Mouse (Mus musculus) kidney, embryonic 15.5 days (tissue): ENCODE data around the gene Mfsd2b. TPM values are rescaled to one million over a fixed set of nuclear protein-coding genes. Genes with fewer than 3 reads are reported as not detected.
"Not testable (repeated sequence)": the region's sequence is repeated elsewhere in the genome, so short reads cannot be mapped to it uniquely, and the experiment has no call there.

ENCODE experiments used
- ATAC-seq: fragments of 200-750 bp; cut with Nextera tagmentation; replicated peaks from 2 replicates; pipeline ENCODE4 v1.8.0; 2017; ENCODE audit warnings: moderate TSS enrichment; ENCODE audit not compliant: low FRiP score
- H3K27ac ChIP-seq: fragments of 300-500 bp; sonication (generic); 2 replicates; pipeline ENCODE4 v1.5.1; 2015; ENCODE audit warnings: mild to moderate bottlenecking, inconsistent platforms
- H3K27me3 ChIP-seq: fragments of 300-500 bp; sonication (generic); 2 replicates; pipeline ENCODE4 v1.6.1; 2015; ENCODE audit warnings: inconsistent platforms
- H3K36me3 ChIP-seq: fragments of 300-500 bp; sonication (generic); 2 replicates; pipeline ENCODE4 v1.6.1; 2015; ENCODE audit warnings: inconsistent platforms
- H3K4me1 ChIP-seq: fragments of 300-500 bp; sonication (generic); 2 replicates; pipeline ENCODE4 v1.6.1; 2015; ENCODE audit warnings: inconsistent platforms
- H3K4me2 ChIP-seq: fragments of 300-500 bp; sonication (generic); 2 replicates; pipeline ENCODE4 v1.6.1; 2015; ENCODE audit warnings: moderate library complexity, mild to moderate bottlenecking, inconsistent platforms
- H3K4me3 ChIP-seq: fragments of 300-500 bp; sonication (generic); replicated peaks from 2 replicates; pipeline ENCODE4 v1.5.1; 2015; ENCODE audit warnings: mild to moderate bottlenecking, inconsistent platforms
- H3K9ac ChIP-seq: fragments of 300-500 bp; sonication (generic); 2 replicates; pipeline ENCODE4 v1.6.1; 2015; ENCODE audit warnings: mild to moderate bottlenecking, inconsistent platforms
- H3K9me3 ChIP-seq: fragments of 300-500 bp; sonication (generic); replicated peaks from 2 replicates; pipeline ENCODE4 v1.6.1; 2016; ENCODE audit warnings: inconsistent platforms
- WGBS: fragments of 180-500 bp; shearing (Covaris S2); methylation state at CpG from one replicate; pipeline ENCODE4 v1.1.7; 2015; ENCODE audit warnings: mixed read lengths; 5-methylcytosine and 5-hydroxymethylcytosine counted together
- polyA plus RNA-seq: library from polyadenylated mRNA; unstranded; fragments of >200 nt; fragmentation: Nextera tagmentation; extraction: Ambion mirVana; gene quantifications from 2 replicates; pipeline ENCODE4 v1.2.1, GENCODE M21; 2015

Gene Mfsd2b
- polyA plus RNA-seq = 1.3 TPM in 2 replicates

- peak; percentile 94 for ATAC-seq
- WGBS = 3% methylated on average over 24 of the region's 24 CpGs
- Histone ChIP-seq H3K9ac (peak within 1 kb of the TSS; percentile 35), H3K4me3 (peak within 1 kb of the TSS; percentile 36), H3K27me3 (peaks cover 10% of the 10 kb centered on the region; the same call in 1 of the 2 replicates), H3K27ac (no peak within 1 kb of the TSS), H3K4me1 (peaks cover 11% of the 10 kb centered on the region; the same call in 1 of the 2 replicates), H3K4me2 (peak within 1 kb of the TSS; percentile 75), H3K9me3 (no peaks in the 10 kb centered on the region), H3K36me3 (peaks cover 6% of the 10 kb centered on the region)
These were observed at the start of gene Mfsd2b for GRCm38 (mm10) chr12:4874161-4874927. Gene Mfsd2b, minus strand, starts transcription at chr12:4874359.

DNA sequence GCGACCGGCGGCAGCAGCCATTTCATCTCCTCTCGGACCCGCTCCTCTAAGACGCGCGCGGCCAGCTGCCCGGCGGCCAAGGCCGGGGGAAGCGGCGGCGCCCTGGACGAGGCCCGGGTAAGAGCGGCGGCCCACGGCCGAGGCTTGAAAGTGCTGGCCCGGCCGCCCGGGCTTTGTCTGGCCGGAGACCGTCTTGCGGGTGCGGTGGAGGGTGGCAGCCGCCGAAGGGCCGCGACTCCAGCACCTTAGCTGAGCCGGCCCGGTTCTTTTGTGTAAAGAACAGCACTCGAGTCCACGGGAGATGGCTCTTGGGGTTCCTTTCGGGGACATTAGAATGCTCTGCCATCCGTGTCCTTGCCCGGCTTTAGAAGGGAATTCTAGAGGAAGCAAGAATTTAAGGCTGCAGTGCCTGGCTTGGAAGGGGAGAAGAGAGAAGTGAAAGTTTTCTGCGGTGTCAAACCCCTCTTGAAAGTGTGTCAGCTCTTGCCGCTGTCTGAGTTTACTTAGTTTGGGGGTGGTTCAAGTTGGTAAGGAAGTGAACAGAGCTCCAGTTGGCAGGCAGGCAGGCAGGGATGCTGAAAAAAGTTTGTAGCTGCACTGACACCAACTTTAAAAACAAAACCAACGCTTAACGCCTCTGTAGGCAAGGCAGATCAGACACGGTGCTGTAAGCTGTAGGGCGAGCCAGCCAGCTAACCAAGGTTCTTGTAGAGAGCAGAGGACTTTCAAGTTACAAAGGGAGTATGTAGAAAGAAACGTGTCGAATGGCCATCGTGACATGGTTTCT lies 43.8 kb upstream of the Mfsd2b start:
- Histone ChIP-seq H3K4me3 (peak overlapping the region; percentile 76), H3K4me1 (peaks cover 9% of the 10 kb centered on the region), H3K4me2 (peak overlapping the region; percentile 71), H3K27me3 (no peaks in the 10 kb centered on the region), H3K36me3 (no peaks in the 10 kb centered on the region), H3K9me3 (no peaks in the 10 kb centered on the region), H3K27ac (peak overlapping the region; percentile 97), H3K9ac (peak overlapping the region; percentile 99)
- ATAC-seq = peak; percentile 74
- under 1% methylated on average over 48 of the region's 48 CpGs for WGBS

GRCm38 (mm10) chr12:4916994-4917804 lies 43.0 kb upstream of the Mfsd2b start, which contains the start of gene Atad2b:
Gene Atad2b, plus strand, starts transcription at chr12:4917353.
- H3K4me3 ChIP-seq = peak within 1 kb of the TSS; percentile 76
- H3K27me3 ChIP-seq = no peaks in the 10 kb centered on the region
- ATAC-seq = peak; percentile 98
- H3K4me1 ChIP-seq = peaks cover 9% of the 10 kb centered on the region
- under 1% methylated on average over 83 of the region's 89 CpGs for WGBS
- peak within 1 kb of the TSS; percentile 71 for H3K4me2 ChIP-seq
- H3K9ac ChIP-seq = peak within 1 kb of the TSS; percentile 99
- H3K27ac ChIP-seq = peak within 1 kb of the TSS; percentile 97
- H3K36me3 ChIP-seq = no peaks in the 10 kb centered on the region
- no peaks in the 10 kb centered on the region for H3K9me3 ChIP-seq

DNA sequence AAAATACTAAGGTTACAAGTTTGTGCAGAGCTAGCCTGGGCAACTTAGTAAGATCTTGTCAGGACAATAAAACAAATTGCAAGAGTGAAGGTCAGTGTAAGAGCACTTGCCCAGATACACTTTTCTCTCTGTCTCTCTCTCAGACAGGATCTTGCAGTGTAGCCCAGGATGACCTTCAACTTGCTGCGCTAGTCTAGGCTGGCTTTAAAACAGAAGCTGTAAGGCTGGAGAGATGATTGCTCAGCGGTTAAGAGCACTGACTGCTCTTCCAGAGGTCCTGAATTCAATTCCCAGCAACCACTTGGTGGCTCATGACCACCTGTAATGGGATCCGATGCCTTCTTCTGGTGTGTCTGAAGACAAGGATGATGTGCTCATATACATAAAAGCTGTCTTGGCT lies 40.8 kb upstream of the Mfsd2b start:
- Histone ChIP-seq H3K27ac (no peak overlapping the region), H3K36me3 (no peaks in the 10 kb centered on the region), H3K4me3 (no peak overlapping the region), H3K9ac (no peak overlapping the region), H3K27me3 (no peaks in the 10 kb centered on the region), H3K9me3 (no peaks in the 10 kb centered on the region), H3K4me2 (no peak overlapping the region), H3K4me1 (peaks cover 9% of the 10 kb centered on the region)
- WGBS = 82% methylated on average over 3 of the region's 3 CpGs
- no peak for ATAC-seq

DNA sequence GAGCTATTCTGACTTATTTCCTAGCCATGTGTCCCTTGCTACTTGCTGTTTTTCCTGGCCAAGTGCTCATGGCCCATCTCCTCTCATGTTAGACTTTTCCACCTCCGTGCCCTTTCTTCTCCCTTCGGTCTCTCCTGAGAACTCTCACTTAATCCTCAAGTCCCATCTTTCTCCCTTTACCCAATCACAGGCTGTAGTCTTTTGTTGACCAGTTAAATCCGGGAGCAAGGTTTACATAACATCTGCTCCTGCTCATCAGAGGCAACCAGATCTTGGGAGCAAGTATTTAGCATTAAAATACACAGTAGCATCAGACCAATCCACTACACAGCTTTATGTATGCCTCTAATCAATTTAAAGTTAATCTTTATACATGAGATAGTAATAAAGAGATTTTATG lies 40.3 kb upstream of the Mfsd2b start:
- Histone ChIP-seq H3K4me2 (no peak overlapping the region), H3K36me3 (no peaks in the 10 kb centered on the region), H3K27me3 (no peaks in the 10 kb centered on the region), H3K4me3 (no peak overlapping the region), H3K27ac (no peak overlapping the region), H3K9ac (no peak overlapping the region), H3K4me1 (peaks cover 3% of the 10 kb centered on the region), H3K9me3 (no peaks in the 10 kb centered on the region)
- 66% methylated on average over 3 of the region's 3 CpGs for WGBS
- ATAC-seq = no peak

DNA sequence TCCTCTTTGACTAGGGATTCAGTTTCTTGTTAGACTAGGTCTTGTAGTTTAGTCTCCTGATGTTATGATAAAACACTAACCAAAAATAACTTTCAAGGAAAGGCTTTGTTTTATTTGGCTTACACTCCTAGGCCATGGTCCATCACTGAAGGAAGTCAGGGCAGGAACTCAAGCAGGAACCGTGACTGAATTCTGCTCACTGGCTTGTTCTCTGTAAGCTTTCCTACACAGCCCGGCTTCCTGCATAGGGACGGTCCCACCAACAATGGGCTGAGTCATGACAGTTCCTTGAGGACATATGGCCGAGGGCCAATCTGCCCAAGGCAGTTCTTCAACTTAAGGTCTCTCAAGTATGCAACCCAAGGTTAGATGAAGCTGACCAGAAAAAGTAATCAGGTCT lies 37.6 kb upstream of the Mfsd2b start:
- Histone ChIP-seq H3K27ac (no peak overlapping the region), H3K4me2 (no peak overlapping the region), H3K9me3 (no peaks in the 10 kb centered on the region), H3K9ac (no peak overlapping the region), H3K4me3 (no peak overlapping the region), H3K27me3 (no peaks in the 10 kb centered on the region), H3K4me1 (peaks cover 4% of the 10 kb centered on the region), H3K36me3 (no peaks in the 10 kb centered on the region)
- ATAC-seq = no peak
- 75% methylated on average over 4 of the region's 4 CpGs for WGBS

GRCm38 (mm10) chr12:4910496-4910895 lies 36.3 kb upstream of the Mfsd2b start:
- not testable (repeated sequence) for H3K4me2 ChIP-seq, H3K4me1 ChIP-seq, H3K9me3 ChIP-seq, H3K9ac ChIP-seq, H3K27ac ChIP-seq, H3K4me3 ChIP-seq, H3K36me3 ChIP-seq, H3K27me3 ChIP-seq, ATAC-seq
- 94% methylated on average over 1 of the region's 1 CpGs for WGBS

DNA sequence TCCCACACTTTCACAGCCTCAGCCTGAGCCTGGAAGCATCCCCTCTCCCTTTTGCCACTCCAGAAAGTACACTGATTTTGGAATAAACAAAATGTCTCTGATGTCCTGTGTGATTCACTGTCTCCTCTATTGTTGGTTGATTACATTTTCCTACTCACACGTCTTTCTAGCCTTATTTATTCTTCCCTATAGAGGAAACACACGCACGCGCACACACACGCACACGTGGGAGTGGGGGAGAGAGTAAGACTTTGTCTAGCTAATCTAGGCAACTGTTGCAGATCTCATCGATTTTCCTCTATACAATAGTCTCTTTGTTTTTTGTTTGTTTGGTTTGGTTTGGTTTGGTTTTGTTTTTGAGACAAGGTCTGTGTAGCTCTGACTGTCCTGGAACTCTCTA lies 34.2 kb upstream of the Mfsd2b start:
- no peaks in the 10 kb centered on the region for H3K27me3 ChIP-seq
- H3K4me3 ChIP-seq = no peak overlapping the region
- no peak overlapping the region for H3K4me2 ChIP-seq

DNA sequence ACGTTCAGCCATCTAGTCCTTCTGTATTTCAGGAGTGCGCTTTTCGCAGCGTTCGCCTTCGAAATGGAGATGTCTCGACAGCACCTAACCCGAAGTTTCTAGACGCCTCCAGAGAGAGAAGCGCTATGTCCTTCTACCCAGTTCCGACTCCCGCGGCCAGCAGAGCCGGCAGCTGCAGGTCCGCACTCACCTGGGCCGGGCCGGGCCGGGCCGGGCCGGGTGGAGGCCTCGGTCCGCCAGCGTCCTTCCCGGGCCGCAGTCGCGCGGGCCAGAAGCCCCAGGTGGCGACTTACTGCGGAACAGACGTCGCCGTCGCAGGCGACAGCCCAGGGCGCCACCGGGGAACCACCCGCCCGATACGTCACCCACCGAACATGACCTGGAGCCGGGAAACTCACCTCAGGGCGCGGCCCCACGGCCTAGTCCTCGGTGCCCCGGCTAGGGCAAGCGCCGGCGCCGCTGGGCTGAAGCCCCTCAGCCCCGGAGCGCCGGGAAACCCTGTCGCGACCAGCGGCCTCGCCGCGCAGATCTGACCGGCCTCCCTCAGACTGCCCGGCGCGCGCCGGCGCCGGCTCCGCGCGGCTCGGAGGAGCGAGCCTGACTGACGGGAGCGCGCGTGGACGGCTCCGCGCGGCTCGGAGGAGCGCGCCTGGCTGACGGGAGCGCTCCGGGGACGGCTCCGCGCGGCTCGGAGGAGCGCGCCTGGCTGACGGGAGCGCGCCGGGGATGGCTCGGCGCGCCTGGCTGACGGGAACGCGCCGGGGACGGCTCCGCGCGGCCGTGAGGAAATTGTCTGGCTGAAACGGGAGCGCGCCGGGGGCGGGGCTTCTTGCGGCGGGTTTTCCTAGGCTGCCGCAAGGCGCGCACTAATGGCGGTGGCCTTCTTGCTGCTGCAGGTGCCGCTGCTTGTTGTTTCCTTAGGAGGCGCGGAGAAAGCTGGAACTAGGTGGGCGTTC lies 33.1 kb upstream of the Mfsd2b start, which contains the start of gene Ubxn2a:
TSS of gene Ubxn2a (minus strand) at position 755 of the 956 bp plus-strand sequence.
- H3K27ac ChIP-seq = peak within 1 kb of the TSS; percentile 89
- peak; percentile 96 for ATAC-seq
- H3K4me1 ChIP-seq = peaks cover 4% of the 10 kb centered on the region
- no peaks in the 10 kb centered on the region for H3K27me3 ChIP-seq
- peak within 1 kb of the TSS; percentile 85 for H3K9ac ChIP-seq
- H3K36me3 ChIP-seq = no peaks in the 10 kb centered on the region
- under 1% methylated on average over 124 of the region's 125 CpGs for WGBS
- H3K4me2 ChIP-seq = peak within 1 kb of the TSS; percentile 91
- peak within 1 kb of the TSS; percentile 78 for H3K4me3 ChIP-seq
- H3K9me3 ChIP-seq = no peaks in the 10 kb centered on the region

More for the DNA sequence above, 34.2 kb upstream of the Mfsd2b start:
- H3K27ac ChIP-seq = no peak overlapping the region
- H3K9ac ChIP-seq = no peak overlapping the region
- no peaks in the 10 kb centered on the region for H3K9me3 ChIP-seq
- ATAC-seq = no peak
- no peaks in the 10 kb centered on the region for H3K36me3 ChIP-seq
- WGBS = 88% methylated on average over 7 of the region's 7 CpGs
- peaks cover 4% of the 10 kb centered on the region for H3K4me1 ChIP-seq

GRCm38 (mm10) chr12:4906476-4906875 lies 32.3 kb upstream of the Mfsd2b start:
- 44% methylated on average over 7 of the region's 7 CpGs for WGBS
- H3K27ac ChIP-seq = no peak overlapping the region
- peak overlapping the region; percentile 85; the same call in 1 of the 2 replicates for H3K9ac ChIP-seq
- H3K36me3 ChIP-seq = peaks cover 4% of the 10 kb centered on the region; the same call in 1 of the 2 replicates
- no peaks in the 10 kb centered on the region for H3K9me3 ChIP-seq
- H3K4me2 ChIP-seq = peak overlapping the region; percentile 91
- peaks cover 4% of the 10 kb centered on the region for H3K4me1 ChIP-seq
- no peaks in the 10 kb centered on the region for H3K27me3 ChIP-seq
- no peak for ATAC-seq
- peak overlapping the region; percentile 78 for H3K4me3 ChIP-seq

DNA sequence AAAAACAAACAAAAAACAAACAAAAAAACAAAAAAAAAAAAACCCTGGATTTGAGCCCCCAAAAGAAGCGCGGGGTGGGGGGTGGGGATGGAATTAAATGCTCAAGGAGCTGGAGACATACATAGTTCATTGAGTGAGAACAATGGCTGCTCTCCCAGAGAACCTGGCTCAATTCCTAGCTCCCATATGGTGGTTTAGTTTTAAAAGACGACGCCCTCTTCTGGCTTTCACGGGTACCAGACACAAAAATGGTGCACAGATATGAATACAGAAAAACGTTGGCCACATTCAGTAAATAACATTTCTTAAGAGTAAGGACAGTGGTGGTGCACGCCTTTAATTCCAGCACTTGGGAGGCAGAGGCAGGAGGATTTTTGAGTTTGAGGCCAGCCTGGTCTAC lies 31.8 kb upstream of the Mfsd2b start:
- Histone ChIP-seq H3K9me3 (no peaks in the 10 kb centered on the region), H3K4me3 (no peak overlapping the region), H3K9ac (no peak overlapping the region), H3K27ac (no peak overlapping the region), H3K4me1 (peaks cover 4% of the 10 kb centered on the region), H3K4me2 (no peak overlapping the region), H3K27me3 (no peaks in the 10 kb centered on the region), H3K36me3 (peaks cover 9% of the 10 kb centered on the region; the same call in 1 of the 2 replicates)
- ATAC-seq = no peak
- WGBS = 87% methylated on average over 7 of the region's 7 CpGs
